Mouse (Mus musculus) heart, postnatal 14 days (tissue): ENCODE data around the gene Acvr2b. TPM values are rescaled to one million over a fixed set of nuclear protein-coding genes. Genes with fewer than 3 reads are reported as not detected.
"Not testable (repeated sequence)": the region's sequence is repeated elsewhere in the genome, so short reads cannot be mapped to it uniquely, and the experiment has no call there.

ENCODE experiments used
- DNase-seq, 2 experiments: peaks; one replicate each; pipeline ENCODE4 v3.0.0; 2021 to 2022
- intact Hi-C: fragments of 180-260 bp; cut with DNase I; formaldehyde crosslinking; loops from one replicate; pipeline ENCODE4 v1.15.1; 2025
- long read RNA-seq, 2 experiments: library from polyadenylated mRNA; stranded (forward); transcript quantifications; one replicate each; pipeline ENCODE4 v2.0.0; 2021
- total RNA-seq, 2 experiments: library from RNA; stranded (reverse); gene quantifications; 2 replicates each; pipeline ENCODE4 v1.2.3; 2021

Gene Acvr2b
- total RNA-seq: 1 to 10 TPM; 5.7 to 6.7 TPM
- long read RNA-seq, experiment 1, partial matches to known transcripts: 0 of 8 reads
- long read RNA-seq, experiment 1, other reads (novel, unspliced or antisense): 3 of 8 reads
- long read RNA-seq, experiment 2, partial matches to known transcripts: 0 of 6 reads
- long read RNA-seq, experiment 2, other reads (novel, unspliced or antisense): 2 of 6 reads

DNA sequence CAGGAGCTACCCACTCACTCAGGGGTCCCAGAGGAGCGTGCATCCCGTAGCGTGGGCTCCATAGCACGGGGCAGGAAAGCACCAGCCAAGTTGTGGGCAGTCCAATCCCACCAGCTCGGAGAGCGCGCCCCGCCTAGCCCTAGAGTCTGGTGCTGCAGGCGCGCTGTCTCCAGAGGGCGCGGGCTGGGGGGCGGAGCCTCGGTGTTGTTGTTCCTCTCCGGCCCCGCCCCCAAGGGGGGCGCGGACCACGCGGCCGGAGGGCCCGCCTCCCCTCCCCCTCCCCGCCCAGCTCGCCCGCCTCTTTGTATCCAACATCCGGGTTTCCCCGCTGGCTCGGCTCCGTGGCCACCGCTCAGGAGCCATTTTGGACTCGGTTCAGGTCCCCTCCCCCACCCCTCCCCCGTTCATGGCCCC lies at the start of gene Acvr2b:
TSS of gene Acvr2b (plus strand) at position 318 of the 414 bp plus-strand sequence.
- DNase-seq: peak; percentile 96 to 97
- intact Hi-C loops: loop anchor here (2.0 to 5.0 kb wide), 2 partner anchors 27 to 45 kb away; partner anchors contain the start of gene Xylb

DNA sequence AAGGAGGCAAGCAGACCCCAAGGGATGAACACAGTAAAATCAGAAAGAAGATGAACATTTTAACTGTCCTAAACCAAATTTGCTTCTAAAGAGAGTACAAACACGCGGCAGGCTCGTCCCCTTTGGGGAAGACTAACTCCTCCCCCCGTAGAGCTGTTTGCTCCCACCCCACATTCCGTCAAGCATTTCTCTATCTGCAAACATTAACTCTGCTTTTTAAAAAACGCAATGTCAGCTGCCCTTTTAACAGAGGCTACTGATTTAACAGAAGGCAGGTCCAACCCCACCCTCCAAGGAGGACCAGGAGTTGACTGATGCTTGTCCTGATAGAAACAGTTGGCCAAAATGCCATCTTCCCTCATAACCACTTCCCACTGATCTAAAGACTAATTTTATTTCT lies 48.0 kb upstream of the Acvr2b start:
- intact Hi-C loops: loop anchor here (5.0 kb wide), 1 partner anchor 112 kb away; no protein-coding TSS in a partner anchor
- no peak for DNase-seq

DNA sequence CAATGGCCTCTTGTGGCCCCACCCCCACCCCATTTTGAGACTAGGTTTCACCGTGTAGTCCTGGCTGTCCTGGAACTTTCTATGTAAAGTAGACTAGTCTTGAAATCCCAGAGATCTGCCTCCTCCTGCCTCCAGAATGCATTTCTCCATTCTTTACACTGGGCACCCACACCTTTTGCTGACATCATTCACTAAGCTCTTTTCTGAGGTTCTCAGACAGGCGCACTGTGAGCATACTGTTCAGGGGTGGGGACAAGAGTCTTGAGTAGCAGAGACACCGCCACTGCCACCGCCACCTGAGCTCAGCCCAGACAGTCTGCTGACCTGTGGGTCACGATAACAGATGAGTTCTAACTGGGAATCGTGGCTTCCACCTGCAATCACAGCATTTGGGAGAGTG lies 46.0 kb upstream of the Acvr2b start:
- DNase-seq: no peak
- intact Hi-C loops: loop anchor here (2.0 to 5.0 kb wide), 2 partner anchors 46 to 75 kb away; partner anchors contain the start of gene Acvr2b

DNA sequence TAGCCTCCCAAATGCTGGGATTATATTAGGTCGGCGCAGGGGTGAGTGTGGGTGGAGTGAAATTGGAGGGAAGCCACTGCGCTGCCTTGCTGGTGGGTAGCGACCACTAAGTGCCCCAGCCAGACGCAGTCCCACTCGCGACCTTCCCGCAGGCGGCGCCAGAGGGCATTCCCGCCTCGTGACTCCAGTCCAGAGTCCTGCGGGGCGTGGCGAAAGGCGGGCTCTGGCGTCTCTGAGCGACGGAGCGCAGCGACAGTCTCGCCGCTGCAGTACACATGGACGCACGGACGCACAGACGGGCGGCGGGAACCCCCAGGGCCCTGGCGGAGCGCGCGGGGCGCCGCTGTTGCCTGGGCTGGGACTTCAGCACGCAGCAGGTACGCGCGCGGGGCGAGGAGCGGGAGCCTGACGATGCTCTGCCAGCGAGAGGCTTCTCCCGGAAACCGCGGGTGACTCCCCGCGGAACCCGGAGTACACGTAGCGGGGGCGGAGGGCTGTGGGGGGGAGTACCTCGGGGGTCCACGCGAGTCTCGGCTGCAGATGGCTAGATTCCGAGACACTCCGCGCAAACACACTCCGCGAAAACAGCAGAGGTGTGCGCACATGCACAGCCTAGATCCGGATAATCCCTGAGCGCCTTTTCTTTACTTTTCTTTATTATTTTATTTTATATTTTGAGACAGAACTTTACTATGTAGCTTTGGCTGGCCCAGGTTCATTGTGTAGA lies 44.4 kb upstream of the Acvr2b start, which contains the start of gene Xylb:
TSS of gene Xylb (plus strand) at position 51 of the 727 bp plus-strand sequence.
- intact Hi-C loops: loop anchor here (2.0 to 5.0 kb wide), 2 partner anchors 45 to 73 kb away; partner anchors contain the start of gene Acvr2b
- peak; percentile 92 to 95 for DNase-seq

DNA sequence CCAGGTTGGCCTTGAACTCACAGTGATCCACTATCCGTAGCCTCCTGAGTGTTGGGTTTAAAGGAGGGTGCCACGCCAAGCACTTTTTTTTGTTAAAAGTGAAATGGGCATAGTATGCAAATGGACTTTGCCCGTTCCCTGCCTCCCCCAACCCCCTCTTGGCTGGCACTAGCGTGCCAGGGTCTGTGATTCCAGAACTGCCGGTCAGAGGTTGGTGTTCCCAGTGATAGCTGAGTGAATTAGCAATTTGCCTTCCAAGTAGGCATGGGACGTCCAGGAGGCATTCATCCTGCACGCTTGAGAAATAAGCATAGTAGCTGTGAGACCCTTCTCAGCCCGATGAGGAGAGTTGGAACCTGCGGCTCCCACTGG lies 43.9 kb upstream of the Acvr2b start:
- intact Hi-C loops: loop anchor here (5.0 kb wide), 1 partner anchor 44 kb away; the partner anchor contains the start of gene Acvr2b
- DNase-seq: no peak

DNA sequence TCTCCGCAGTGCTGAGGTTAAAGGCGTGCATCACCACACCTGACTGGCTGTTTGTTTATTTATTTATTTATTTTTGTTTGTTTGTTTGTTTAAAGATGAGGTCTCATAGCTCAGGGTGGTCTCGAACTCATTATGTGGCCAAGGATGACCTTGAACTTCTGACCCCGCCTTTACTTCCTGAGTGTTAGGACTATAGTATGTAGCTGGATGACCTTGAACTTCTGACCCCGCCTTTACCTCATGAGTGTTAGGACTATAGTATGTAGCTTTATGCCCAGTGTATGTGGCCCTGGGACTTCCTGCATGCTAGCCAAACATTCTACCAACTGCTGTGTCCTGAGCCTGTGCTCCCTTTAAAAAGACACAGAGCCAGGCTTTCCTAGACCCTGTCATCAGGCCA lies 40.5 kb upstream of the Acvr2b start:
- intact Hi-C loops: no loop called here
- no peak for DNase-seq

DNA sequence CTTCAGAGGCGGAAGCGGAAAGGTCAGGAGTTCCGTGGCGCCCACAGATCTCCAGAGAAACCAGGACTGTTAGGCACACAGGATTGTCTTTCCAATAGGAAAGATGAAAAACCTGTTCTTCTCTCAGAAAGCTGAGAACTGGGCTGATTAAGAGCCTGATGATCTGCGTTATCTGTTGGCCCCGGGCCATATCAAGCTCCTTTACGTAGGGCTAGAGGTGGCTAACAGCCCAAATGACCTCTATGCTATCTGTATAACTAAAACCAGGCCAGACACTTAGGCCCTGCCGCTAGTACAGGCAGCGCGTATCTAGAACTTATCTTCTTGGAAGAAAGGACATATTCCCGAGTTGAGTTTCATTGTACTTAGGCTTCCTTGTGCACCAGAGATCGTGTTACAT lies 38.7 kb upstream of the Acvr2b start:
- no peak for DNase-seq
- intact Hi-C loops: no loop called here

DNA sequence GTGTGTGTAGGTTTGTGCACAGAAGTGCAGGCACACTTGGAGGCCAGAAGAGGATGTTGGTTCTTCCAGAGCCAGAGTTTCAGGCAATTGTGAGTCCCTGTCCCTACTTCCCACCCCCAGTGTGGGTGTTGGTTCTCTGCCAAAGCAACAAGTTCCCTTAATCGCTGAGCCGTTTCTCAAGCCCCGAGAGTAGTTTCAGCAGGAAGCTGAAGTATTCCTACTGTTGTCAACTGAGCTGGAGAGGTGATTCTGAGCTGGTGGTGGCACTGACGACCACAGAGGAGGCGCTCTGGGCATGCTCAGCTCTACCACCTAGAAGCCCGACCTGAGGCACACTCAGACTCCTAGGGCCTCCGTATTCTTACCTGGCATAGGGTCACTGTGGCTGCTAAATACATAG lies 36.6 kb upstream of the Acvr2b start, which contains the start of gene Slc22a14:
TSS of gene Slc22a14 (minus strand) at position 270 of the 400 bp plus-strand sequence.
- DNase-seq: peak in 1 of 2 experiments; percentile 15
- intact Hi-C loops: no loop called here

DNA sequence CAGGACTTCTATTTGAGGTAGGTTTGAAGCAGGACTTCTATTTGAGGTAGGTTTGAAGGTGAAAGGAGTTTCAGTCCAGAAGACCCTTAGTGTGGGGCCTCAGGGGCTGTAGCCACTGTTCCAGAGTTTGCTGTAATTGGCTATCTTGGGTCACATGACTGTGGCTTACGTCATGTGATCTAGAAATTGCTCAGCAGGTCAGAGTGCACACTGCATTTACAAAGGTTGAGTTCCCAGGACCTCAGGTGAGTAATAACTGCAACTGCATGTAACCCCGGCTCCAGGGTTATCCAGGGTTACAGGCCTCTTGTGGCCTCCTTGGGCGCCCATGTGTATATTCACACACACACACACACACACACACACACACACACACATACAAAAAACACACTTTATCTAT lies 33.6 kb upstream of the Acvr2b start:
- intact Hi-C loops: no loop called here
- DNase-seq: no peak

DNA sequence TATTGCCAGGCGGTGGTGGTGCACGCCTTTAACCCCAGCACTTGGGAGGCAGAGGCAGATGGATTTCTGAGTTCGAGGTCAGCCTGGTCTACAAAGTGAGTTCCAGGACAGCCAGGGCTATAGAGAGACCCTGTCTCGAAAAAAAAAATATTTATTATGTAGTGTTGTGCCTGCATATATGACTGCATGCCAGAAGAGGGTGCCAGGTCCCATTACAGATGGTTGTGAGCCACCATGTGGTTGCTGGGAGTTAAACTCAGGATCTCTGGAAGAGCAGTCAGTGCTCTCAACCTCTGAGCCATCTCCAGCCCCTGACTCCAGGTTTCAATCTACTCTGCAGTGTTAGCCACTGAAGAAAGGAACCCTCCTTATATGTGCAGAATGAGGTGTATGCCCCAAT lies 31.1 kb upstream of the Acvr2b start:
- DNase-seq, intact Hi-C loops: not testable (repeated sequence)

DNA sequence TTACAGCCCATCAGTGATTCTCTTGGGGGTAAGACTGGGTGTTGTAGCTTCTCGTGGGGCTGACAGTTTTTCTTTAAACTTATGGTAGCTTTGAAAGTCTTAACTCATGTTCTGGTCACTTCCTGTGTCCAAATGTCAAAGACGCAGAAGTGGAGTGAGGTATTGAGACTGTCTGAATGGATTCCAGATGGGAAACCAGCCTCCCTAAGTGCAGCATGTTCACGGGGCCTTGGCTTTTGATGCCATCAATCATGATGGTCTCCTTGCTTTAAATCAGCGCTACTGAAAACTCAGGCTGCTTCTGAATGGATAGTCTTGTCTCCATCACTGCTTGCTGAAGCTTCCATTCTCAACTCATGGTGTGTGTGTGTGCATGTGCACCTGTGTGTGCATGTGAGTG lies 30.7 kb upstream of the Acvr2b start:
- DNase-seq: no peak
- intact Hi-C loops: no loop called here

DNA sequence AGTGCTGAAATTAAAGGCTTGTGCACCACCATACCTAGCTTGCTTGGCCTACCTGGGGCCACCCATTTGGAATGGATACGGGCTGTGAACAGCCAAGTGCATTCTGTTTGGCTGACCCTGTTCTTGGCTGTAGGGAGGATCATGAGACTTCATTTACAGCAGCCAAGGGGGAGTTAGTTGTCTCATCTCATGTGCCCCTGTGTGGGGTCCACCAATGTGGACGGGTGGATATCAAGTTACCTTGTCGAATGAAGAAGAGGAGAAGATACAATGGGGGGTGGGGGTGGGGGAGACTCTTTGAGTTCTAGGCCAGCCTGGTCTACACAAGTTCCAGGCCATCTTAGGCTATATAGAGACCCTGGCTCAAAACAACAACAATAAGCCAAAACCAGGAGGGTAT lies 26.9 kb upstream of the Acvr2b start:
- no peak for DNase-seq
- intact Hi-C loops: no loop called here

DNA sequence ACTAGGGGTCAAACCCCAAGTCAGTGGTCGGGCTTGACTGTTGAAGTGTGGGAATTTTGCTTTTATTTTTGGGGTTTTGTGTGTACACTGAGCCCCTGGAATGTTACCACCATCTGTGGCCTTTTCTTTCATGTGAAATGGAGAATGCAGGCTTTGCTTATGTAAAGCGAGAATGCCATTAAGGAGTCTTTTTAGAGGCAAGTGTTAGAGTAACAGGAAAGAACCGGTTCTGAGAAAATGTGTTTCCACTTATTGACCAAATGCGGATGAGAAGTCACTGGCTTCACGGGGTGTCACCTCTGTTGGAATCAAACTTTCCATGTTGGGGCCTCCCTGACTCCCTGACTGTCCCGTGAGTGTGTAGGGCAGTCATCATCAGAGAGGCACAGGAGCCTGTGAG lies 26.4 kb upstream of the Acvr2b start:
- intact Hi-C loops: no loop called here
- DNase-seq: no peak

DNA sequence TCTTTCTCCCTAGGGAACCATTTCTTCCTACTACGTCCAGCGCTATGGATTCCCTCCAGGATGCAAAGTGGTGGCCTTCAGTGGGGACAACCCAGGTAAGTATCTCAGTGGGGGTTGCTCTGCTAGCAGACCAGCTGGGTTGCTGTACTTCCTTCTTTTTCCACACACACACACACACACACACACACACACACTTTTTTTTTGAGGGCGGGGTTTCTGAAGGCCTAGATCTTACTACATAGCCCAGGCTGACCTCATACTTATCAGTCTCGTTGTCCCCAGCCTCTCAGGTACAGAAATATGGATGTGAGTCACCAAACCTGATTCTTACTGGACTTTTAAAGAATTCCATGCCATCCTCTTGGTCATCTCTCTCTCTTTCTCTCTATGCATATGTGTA lies 23.7 kb upstream of the Acvr2b start:
- no peak for DNase-seq
- intact Hi-C loops: no loop called here

DNA sequence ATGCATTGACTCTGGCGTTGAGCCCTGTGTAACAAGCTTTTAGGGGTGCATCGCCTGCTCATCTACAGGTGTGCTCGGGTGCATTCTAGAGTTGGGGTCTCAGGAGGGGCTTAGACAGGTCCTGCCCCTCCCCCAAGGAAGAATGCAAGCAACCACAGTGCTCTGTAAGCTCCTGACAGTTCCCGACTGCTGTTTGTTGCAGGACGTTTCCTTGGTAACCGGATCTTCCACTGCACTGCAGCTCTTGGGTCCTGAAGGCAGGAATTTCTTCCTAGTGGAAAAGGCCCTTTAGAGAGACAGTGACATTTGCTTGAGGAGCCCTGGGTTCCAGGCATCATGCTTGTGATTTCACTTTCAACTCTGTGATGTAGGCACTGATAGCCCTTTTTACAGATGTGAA lies 19.3 kb upstream of the Acvr2b start:
- intact Hi-C loops: no loop called here
- DNase-seq: no peak

DNA sequence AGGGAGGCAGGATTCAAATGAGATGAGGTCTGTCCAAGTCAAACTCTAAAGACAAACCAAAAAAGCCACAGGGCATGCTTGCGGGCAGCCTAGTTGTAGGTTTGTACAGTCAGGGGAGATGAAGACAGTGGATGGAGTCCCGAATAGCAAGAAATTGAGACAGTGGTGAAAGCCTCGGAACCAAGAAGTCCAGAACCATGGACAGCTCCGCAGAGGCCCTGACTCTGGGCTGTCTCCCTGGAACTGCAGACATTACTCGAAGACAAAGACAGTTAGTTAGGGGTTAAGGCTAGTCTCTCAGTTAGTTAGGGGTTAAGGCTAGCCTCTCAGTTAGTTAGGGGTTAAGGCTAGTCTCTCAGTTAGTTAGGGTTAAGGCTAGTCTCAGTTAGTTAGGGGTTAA lies 13.0 kb upstream of the Acvr2b start:
- intact Hi-C loops: no loop called here
- peak; percentile 19 to 37 for DNase-seq

DNA sequence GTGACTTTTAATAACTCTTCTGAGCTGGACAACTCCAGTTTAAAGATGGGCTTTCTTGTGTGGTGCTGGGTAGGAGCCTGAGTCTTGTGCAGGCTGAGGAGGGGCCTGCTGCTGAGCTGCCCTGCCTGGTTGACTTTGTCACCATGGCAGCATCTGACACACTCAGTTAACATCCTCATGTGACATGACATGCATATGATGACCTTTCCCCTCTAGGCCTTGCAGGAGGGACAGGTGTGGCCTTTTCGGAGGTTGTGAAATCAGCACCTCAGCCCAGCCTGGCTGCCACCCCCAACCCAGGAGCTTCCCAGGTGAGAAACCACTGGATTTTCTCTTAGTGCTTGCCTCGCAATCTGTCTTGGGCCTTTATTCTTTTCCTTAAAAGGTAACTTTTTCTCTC lies 11.7 kb upstream of the Acvr2b start:
- intact Hi-C loops: no loop called here
- DNase-seq: no peak

DNA sequence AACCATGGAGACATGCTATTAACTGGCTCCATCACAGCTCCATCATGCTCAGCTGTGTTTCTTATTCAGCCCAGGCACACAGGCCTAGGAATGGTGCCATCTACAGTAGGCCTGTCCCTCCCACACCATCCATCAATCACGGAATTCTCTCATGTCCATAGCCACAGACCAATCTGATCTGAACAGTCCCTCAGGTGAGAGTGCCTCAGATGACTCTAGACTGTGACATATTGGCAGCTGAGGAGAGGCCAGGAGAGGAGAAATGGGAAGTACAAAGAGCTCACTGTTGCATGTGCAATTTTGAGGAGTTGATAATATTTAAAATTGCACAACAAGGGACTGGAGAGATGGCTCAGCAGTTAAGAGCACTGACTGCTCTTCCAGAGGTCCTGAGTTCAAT lies 7.1 kb upstream of the Acvr2b start:
- intact Hi-C loops: no loop called here
- no peak for DNase-seq

DNA sequence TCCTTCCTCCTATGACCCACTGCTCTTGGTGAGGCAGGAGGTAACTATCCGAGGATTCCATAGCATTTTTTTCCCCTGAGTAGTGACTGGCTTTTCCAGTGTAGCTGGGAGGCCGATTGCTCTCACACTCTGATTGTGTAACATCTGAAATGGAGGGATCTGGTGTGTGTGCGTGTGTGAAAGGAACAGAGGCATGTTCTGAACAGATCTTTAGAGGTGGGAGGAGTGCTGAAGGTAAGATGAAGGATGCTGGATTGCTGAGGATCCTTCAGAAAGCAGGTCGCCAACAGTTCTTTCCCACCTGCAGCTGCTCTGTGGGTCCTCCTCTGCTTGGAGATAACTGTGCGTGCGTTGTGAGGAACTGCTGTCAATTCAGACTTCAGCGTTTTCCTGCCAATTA lies 567 bp upstream of the Acvr2b start:
- intact Hi-C loops: loop anchor here (5.0 kb wide), 1 partner anchor 44 kb away; the partner anchor contains the start of gene Xylb
- DNase-seq: no peak

DNA sequence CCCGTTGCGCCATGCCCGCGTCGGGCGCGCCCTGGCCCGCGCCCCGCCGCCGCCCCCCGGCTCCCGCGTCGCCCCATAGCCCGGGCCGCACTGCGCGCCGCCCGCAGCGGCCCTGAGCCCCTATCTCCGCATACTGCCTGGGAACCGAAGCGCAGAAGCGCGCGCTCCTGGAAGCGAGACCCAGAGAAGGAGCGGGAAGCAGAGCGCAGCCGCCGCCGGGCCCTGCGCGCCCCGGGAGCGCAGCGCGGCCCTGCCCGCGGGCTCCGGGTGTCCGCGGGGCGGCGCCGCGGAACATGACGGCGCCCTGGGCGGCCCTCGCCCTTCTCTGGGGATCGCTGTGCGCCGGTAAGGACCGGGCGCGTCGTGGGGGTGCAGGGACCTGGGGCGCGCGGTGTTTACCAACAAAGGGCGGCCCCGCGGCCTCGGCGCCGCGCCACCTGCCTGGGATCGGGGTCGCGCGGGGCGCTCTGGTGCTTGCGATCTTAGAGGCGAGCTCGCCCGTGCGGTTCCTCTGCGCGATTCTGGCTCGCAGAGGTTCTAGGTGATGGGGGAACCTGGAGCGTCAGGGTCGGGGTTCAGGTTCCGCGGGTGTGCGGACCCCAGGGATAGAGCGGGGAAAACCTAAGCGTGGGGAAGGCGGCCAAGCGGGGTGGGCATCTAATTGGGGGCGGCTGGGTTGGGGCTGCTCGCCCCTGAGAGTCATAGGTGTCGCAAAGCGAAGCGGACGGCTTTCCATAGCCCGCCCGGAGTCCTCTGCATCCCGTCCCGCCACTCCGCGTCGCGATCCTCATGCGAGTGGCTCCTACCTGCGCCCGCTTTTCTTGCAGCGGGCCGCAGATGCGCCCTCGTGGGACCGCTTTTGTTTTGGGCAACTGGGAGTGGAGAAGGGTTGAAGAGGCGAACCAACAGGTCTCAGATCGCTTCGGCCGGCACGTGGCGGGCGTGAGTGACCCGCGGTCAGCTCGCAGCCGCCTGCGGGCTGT lies 626 bp downstream of the Acvr2b start:
- DNase-seq: peak; percentile 39 to 63
- intact Hi-C loops: loop anchor here (2.0 to 5.0 kb wide), 2 partner anchors 26 to 45 kb away; partner anchors contain the start of gene Xylb
